Mouse (Mus musculus) left cerebral cortex, adult 2 months (tissue): Measurements from ENCODE around the gene Olfr1000. TPM values are rescaled to one million over a fixed set of nuclear protein-coding genes. Genes with fewer than 3 reads are reported as not detected.
"Not testable (repeated sequence)": the region's sequence is repeated elsewhere in the genome, so short reads cannot be mapped to it uniquely, and the experiment has no call there.

Experiments used
- DNase-seq, 2 experiments: peaks; one replicate each; pipeline ENCODE4 v3.0.0; 2021 to 2022; ENCODE audit warnings: low spot score in 2 of 2, mixed read lengths in 1 of 2; ENCODE audit errors: extremely low spot score in 1 of 2
- H3K27ac ChIP-seq: fragments of 200-600 bp; 2 replicates; pipeline ENCODE4 v1.8.1; 2022
- H3K4me3 ChIP-seq: fragments of 200-600 bp; 2 replicates; pipeline ENCODE4 v1.8.1; 2022
- CTCF ChIP-seq: fragments of 200-600 bp; IDR thresholded peaks from 2 replicates; pipeline ENCODE4 v1.8.1; 2022; ENCODE audit warnings: antibody characterized with exemption, mild to moderate bottlenecking, moderate library complexity
- intact Hi-C: fragments of 180-260 bp; cut with DNase I; formaldehyde crosslinking; loops from one replicate; pipeline ENCODE4 v1.15.1; 2025
- long read RNA-seq, 2 experiments: library from polyadenylated mRNA; stranded (forward); transcript quantifications; one replicate each; pipeline ENCODE4 v2.0.0; 2021; ENCODE audit warnings: borderline mapping rate in 2 of 2
- total RNA-seq, 2 experiments: library from RNA; stranded (reverse); gene quantifications; 2 replicates each; pipeline ENCODE4 v1.2.3; 2021

The Olfr1000 gene
- not detected for total RNA-seq
- long read RNA-seq, experiment 1 = 0 reads
- long read RNA-seq, experiment 2 = 0 reads

GRCm38 (mm10) chr2:85611803-85612202, at the start of gene Olfr1000:
Gene Olfr1000, minus strand, starts transcription at chr2:85611903.
- H3K4me3 ChIP-seq = no peak within 1 kb of the TSS
- intact Hi-C loops = no loop called here
- TF ChIP-seq CTCF = no peak
- DNase-seq = no peak
- no peak within 1 kb of the TSS for H3K27ac ChIP-seq

GRCm38 (mm10) chr2:85650604-85651003, 38.9 kb upstream of the Olfr1000 start, which contains the start of gene Olfr1002:
Gene Olfr1002, minus strand, starts transcription at chr2:85650704.
- DNase-seq = no peak
- no peak for TF ChIP-seq CTCF
- intact Hi-C loops = no loop called here
- Histone ChIP-seq H3K4me3 (no peak within 1 kb of the TSS), H3K27ac (no peak within 1 kb of the TSS)

GRCm38 (mm10) chr2:85588648-85589047, 23.1 kb downstream of the Olfr1000 start, which contains the start of gene Olfr998:
Gene Olfr998, plus strand, starts transcription at chr2:85588948.
- intact Hi-C loops, H3K4me3 ChIP-seq, DNase-seq, H3K27ac ChIP-seq: not testable (repeated sequence)

GRCm38 (mm10) chr2:85578915-85579314, 32.8 kb downstream of the Olfr1000 start, which contains the start of gene Olfr996:
Gene Olfr996, plus strand, starts transcription at chr2:85579215.
- intact Hi-C loops = no loop called here

GRCm38 (mm10) chr2:85561187-85561586, 50.5 kb downstream of the Olfr1000 start:
- peak; percentile 28 to 40 for DNase-seq
- TF ChIP-seq CTCF = peak; percentile 90
- no peak overlapping the region for H3K27ac ChIP-seq
- intact Hi-C loops = loop anchor here (1.0 to 5.0 kb wide), 3 partner anchors 315 to 539 kb away; no protein-coding TSS in a partner anchor
- no peak overlapping the region for H3K4me3 ChIP-seq

More at GRCm38 (mm10) chr2:85578915-85579314, 32.8 kb downstream of the Olfr1000 start, which contains the start of gene Olfr996:
- no peak within 1 kb of the TSS for H3K4me3 ChIP-seq
- no peak within 1 kb of the TSS for H3K27ac ChIP-seq
- TF ChIP-seq CTCF = no peak
- DNase-seq = no peak

- DNase-seq = no peak
- intact Hi-C loops = loop anchor here (5.0 kb wide), 1 partner anchor 538 kb away; no protein-coding TSS in a partner anchor
- Histone ChIP-seq H3K27ac (no peak overlapping the region), H3K4me3 (no peak overlapping the region)
- TF ChIP-seq CTCF = no peak
Measured at GRCm38 (mm10) chr2:85560226-85560625, 51.5 kb downstream of the Olfr1000 start.

Other genes with a start within 250 kb of the Olfr1000 start
- gene Olfr988, start 248.7 kb downstream of the Olfr1000 start, total RNA-seq = not detected
- gene Olfr992, start 202.4 kb downstream of the Olfr1000 start, total RNA-seq = not detected
- gene Olfr993, start 197.0 kb downstream of the Olfr1000 start, total RNA-seq = not detected
- not detected for gene Olfr994, start 175.5 kb downstream of the Olfr1000 start, total RNA-seq
- not detected for gene Olfr995, start 168.3 kb downstream of the Olfr1000 start, total RNA-seq
- not detected for gene 4833423E24Rik, start 92.9 kb downstream of the Olfr1000 start, total RNA-seq
- gene Olfr996, start 32.7 kb downstream of the Olfr1000 start, total RNA-seq = not detected
- gene Olfr998, start 23.0 kb downstream of the Olfr1000 start, total RNA-seq = not detected
- gene Olfr1002, start 38.8 kb upstream of the Olfr1000 start, total RNA-seq = not detected
- gene Olfr154, start 52.6 kb upstream of the Olfr1000 start, total RNA-seq = not detected
- not detected for gene Olfr1006, start 66.9 kb upstream of the Olfr1000 start, total RNA-seq
- gene Olfr1008, start 77.5 kb upstream of the Olfr1000 start, total RNA-seq = not detected
- not detected for gene Olfr1009, start 103.5 kb upstream of the Olfr1000 start, total RNA-seq
- gene Olfr1012, start 150.9 kb upstream of the Olfr1000 start, total RNA-seq = not detected
- gene Olfr1013, start 155.2 kb upstream of the Olfr1000 start, total RNA-seq = not detected
- not detected for gene Olfr1014, start 160.8 kb upstream of the Olfr1000 start, total RNA-seq
- gene Olfr1015, start 170.1 kb upstream of the Olfr1000 start, total RNA-seq = not detected
- gene Olfr1016, start 190.6 kb upstream of the Olfr1000 start, total RNA-seq = not detected
- gene Olfr1018, start 206.6 kb upstream of the Olfr1000 start, total RNA-seq = not detected
- not detected for gene Olfr1019, start 233.6 kb upstream of the Olfr1000 start, total RNA-seq
- not detected for gene Olfr1020, start 235.1 kb upstream of the Olfr1000 start, total RNA-seq